Mouse (Mus musculus): Measurements from ENCODE around the gene Pip4k2c. TPM values are rescaled to one million over a fixed set of nuclear protein-coding genes. Genes with fewer than 3 reads are reported as not detected.

Gene Pip4k2c
- 10 to 100 TPM; 58.1 to 60.8 TPM for total RNA-seq (2023)

DNA sequence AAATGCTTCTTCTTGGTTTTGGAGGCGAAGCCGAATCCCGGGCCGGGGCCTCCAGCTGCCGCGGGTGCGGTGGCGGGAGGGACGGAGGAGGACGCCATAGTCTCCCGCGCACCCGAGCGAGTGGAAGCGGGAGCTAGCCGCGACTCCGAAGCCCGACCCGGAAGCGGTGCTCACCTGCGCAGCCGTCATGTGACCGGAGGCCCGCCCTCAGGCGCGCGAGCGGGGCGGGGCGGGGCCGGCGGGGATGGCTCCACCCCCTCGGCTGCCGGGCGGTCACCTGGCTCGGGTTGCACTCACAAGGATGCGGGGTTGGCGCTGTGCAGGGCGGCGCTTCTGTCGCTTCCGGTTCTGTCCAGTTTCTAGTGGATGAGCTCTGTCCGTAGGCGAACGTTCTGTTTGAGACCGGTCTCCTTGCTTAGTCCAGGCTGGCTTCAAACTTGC is at the start of gene Pip4k2c:
Pip4k2c (minus strand) TSS at position 172 of the 441 bp plus-strand sequence.

DNA sequence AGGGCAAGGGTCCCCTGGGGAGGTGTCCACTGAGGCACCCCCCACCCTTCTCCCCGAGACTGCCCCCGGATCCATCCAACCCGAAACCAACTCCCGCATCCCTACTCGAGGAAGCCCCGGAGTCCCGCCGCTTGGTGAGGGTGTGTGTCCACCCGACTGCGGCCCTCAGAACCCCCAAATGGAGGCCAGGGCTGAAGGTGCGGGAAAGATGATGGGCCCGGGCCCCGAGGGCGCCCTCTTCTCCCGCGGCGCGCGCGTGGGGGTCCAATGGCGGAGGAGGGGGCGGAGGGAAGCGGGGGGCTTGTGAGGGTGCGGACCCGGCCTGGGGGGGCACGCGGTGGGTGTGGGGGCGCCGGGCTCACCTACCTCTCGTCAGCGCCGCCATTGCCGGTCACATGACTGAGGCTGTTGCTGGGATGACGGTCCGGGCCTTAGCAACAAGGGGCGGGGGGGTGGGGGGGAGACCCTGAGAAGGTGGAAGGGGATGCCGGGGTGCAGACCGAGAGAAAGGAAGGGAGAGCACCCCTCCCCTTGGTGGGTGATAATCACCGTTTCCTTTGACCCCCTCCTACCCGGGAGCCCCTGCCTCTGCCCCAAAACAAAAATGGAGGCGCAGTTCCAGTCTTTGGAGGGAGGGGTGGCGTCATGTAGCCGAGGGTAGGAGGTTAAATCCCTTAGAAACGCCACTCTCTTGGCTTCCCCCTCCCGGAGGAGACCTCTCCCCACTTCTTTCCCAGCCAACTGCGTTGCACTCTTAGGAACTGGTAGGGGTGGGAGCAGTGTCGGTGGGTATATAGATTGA is 15.9 kb downstream of the Pip4k2c start, which contains the start of gene Dtx3:
Dtx3 (minus strand) TSS at position 401 of the 802 bp plus-strand sequence.

DNA sequence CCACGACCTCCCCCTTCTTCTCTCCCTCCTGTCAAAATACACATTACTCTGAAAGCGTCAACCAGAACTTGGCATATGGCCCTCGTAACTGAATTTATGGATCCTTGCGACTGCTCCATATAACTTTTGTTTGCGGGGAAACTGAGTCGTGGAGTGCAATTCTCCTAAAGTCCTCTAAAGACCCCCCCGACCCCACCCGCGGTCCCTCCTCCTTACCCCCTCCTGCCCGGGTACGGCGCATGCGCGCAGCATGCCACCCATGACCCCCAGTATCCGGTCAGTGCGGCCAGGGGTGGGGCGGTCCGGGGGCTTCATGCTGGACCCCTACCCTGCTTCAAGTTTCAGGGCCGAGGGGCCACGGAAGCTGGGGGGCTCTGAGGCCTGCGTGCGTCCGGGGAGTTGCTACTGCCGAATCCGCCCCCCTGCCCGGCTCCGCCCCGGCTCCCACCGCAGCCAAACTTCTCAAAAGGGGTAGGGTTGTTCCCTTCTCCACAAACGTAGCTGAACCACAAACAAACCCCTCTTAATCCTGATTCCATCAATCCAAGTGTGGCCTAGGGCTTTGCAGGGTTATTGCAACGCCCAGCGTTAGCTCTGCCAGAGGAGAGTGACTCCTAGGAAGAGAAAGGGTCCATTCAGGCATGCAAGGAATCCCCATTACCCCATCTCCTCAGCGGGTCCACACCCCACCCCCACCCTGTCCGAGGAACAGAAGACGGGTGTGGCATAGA is 21.6 kb downstream of the Pip4k2c start, which contains the start of gene Arhgef25:
Arhgef25 (minus strand) TSS at position 433 of the 731 bp plus-strand sequence.

DNA sequence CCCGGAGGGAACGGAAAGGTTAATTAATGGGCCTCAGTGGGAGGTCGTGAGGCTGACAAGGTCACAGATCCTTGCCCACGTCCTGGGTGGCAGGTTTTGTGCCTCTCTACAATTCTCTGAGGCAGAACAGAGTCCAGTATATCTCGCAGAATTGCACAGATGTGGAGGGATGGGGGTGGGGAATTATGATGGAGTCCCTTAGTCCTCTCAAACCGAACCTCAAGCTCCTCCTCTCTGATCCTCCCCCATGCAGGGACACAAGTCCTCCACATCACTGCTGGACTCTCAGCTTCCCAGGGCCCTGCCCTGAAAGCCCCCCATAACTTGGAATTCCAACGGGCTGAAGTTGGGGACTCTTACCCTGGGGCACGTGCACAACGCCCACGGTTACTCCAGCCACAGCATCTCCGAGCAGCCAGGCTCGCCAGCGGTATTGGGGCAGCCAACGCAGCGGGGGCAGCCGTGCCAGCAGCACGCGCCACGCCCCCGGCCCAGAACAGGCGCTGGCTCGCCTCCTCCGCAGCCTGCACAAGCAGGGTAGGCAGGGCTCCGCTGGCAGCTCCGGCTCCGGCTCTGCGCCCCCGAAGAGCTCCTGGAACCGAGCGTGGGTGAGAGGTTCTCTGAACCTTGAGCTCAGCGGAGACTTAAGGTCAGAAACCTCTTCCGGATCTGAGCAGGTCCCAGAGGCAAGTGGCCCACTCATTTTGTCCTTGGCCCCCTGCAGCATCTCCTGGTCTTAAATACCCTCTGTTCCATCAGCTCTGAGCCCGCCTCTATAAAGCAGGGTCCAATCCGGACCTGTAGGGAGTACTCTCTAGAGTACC is 31.3 kb downstream of the Pip4k2c start, which contains the start of gene Slc26a10:
Slc26a10 (minus strand) TSS at position 775 of the 824 bp plus-strand sequence.

DNA sequence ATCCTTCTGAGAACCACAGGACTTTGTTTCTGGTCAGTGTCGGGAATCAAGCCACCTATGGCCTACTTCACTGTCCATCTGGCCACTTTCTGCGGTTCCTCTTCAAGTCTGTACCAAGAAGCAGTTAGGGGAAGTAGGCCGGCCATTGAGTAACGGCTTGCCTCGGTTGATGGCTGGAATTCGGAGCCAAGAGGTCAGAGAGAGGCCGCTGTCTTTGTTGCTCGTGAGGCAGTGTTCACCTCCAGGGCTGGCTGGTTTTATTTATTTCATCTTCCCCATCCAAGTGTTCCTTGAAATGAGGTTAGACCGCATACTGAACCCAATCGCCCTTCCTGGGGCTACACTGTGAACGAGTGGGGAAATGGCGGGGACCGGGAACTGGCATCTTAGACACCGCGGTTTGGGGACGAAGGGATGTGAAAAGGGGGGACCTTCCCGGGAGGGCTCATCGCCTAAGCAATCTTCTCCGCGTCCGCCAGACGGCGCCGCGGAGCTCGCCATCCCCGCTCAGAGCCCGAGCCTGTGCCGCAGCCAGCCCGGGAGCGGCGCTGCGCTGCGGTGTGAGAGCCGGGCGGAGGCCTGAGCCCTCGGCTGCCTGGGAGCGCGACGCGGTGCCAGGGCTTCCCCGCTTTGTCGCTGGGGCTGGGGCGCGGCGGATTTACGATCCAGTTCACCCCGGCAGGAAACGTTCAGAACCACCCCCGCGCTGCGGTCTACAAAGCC is 46.6 kb downstream of the Pip4k2c start, which contains the start of gene B4galnt1:
B4galnt1 (plus strand) TSS at position 595 of the 723 bp plus-strand sequence.

Other genes with a start within 250 kb of the Pip4k2c start
- gene Ctdsp2, start 232.9 kb downstream of the Pip4k2c start, total RNA-seq (2023) = 10 to 100 TPM; 60.3 to 62.6 TPM
- gene Avil, start 210.9 kb downstream of the Pip4k2c start, total RNA-seq (2023) = 1 to 10 TPM in 1 of 2 experiments, under 1 TPM in 1; 0.67 to 1.2 TPM
- gene Tsfm, start 180.7 kb downstream of the Pip4k2c start, total RNA-seq (2023) = 10 to 100 TPM; 20.4 to 24.3 TPM
- gene Mettl1, start 170.2 kb downstream of the Pip4k2c start, total RNA-seq (2023) = 10 to 100 TPM; 17.7 to 23.5 TPM
- gene Eef1akmt3, start 170.1 kb downstream of the Pip4k2c start, total RNA-seq (2023) = under 1 TPM in 1 of 2 experiments, not detected in 1; 0.20 TPM
- under 1 TPM; 0.49 to 0.74 TPM for gene Cyp27b1, start 163.3 kb downstream of the Pip4k2c start, total RNA-seq (2023)
- 1 to 10 TPM; 3.4 to 3.8 TPM for gene March9, start 151.4 kb downstream of the Pip4k2c start, total RNA-seq (2023)
- gene Cdk4, start 148.1 kb downstream of the Pip4k2c start, total RNA-seq (2023) = 100 to 1,000 TPM; 130 to 144 TPM
- gene Tspan31, start 141.3 kb downstream of the Pip4k2c start, total RNA-seq (2023) = 10 to 100 TPM; 18.8 to 26.9 TPM
- 100 to 1,000 TPM in 1 of 2 experiments, 10 to 100 TPM in 1; 96.1 to 101 TPM for gene Agap2, start 136.3 kb downstream of the Pip4k2c start, total RNA-seq (2023)
- gene Os9, start 90.5 kb downstream of the Pip4k2c start, total RNA-seq (2023) = 10 to 100 TPM; 79.7 to 83.4 TPM
- 100 to 1,000 TPM; 434 to 483 TPM for gene B4galnt1, start 46.4 kb downstream of the Pip4k2c start, total RNA-seq (2023)
- not detected for gene Slc26a10, start 30.9 kb downstream of the Pip4k2c start, total RNA-seq (2023)
- gene Arhgef25, start 21.5 kb downstream of the Pip4k2c start, total RNA-seq (2023) = 1 to 10 TPM in 1 of 2 experiments, not detected in 1; 1.1 TPM
- gene Dtx3, start 15.9 kb downstream of the Pip4k2c start, total RNA-seq (2023) = 10 to 100 TPM; 53.3 to 57.1 TPM
- gene Kif5a, start 51.8 kb upstream of the Pip4k2c start, total RNA-seq (2023) = under 1 TPM; 0.23 to 0.53 TPM
- 100 to 1,000 TPM; 116 to 118 TPM for gene Dctn2, start 54.8 kb upstream of the Pip4k2c start, total RNA-seq (2023)
- 100 to 1,000 TPM; 106 to 117 TPM for gene Mbd6, start 77.4 kb upstream of the Pip4k2c start, total RNA-seq (2023)
- gene Mars, start 100.2 kb upstream of the Pip4k2c start, total RNA-seq (2023) = 10 to 100 TPM; 48.7 to 68.6 TPM
- gene Arhgap9, start 110.4 kb upstream of the Pip4k2c start, total RNA-seq (2023) = 100 to 1,000 TPM; 109 to 140 TPM
- gene Gli1, start 130.4 kb upstream of the Pip4k2c start, total RNA-seq (2023) = not detected
- gene Inhbe, start 142.8 kb upstream of the Pip4k2c start, total RNA-seq (2023) = not detected
- not detected for gene Inhbc, start 158.8 kb upstream of the Pip4k2c start, total RNA-seq (2023)
- 100 to 1,000 TPM; 101 to 123 TPM for gene R3hdm2, start 168.7 kb upstream of the Pip4k2c start, total RNA-seq (2023)

Measured in B cell, adult 67 days (primary cell).